Mouse (Mus musculus) urinary bladder, postnatal 10 days (tissue): ENCODE data around the gene Dgcr8.
A peak's percentile ranks its signal among the peaks of the same experiment; 100 is the strongest.

Experiments used
- DNase-seq: peaks from one replicate; pipeline ENCODE4 v3.0.0; 2022; ENCODE audit warnings: low spot score

The Dgcr8 gene

DNA sequence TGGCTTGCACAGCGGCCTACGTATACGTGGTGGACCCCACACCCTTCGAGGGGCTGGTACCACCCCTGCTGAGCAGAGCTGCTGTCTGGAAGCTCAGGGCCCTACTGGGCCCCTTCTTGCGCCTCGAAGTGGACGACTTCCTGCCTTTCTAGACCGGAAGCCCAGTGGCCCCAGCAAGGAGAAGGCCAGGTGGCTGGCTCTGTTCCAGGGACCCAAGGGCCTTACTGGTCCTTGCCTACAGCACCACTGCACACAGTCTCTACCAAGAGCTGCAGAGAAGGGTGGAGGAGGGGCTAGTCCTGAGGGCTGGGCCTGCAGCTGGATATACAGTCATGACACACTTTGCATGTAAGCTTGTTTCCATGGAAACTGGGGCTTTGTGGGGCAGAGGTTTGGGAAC, 69.0 kb downstream of the Dgcr8 start:
- no peak for DNase-seq

DNA sequence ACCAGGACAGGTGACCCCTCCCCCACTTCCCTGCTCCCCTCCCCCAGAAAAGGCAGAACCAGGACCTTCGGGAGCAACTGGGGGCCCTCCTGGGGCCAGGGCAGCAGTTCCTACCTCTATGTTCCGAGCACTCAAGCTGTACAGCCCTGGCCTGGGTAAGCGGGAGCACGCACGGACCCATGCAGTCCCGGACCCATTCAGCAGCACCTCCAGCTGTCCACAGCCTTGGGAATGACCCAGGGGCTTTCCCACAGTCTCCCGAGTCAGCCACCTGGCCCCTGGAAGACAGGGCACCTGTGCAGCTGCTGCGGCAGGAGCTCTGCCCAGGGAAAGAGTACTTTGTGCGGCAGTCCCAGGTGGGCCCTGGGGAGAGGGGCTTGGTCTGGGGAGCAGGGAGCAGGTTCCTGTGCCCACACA, 70.5 kb downstream of the Dgcr8 start:
- DNase-seq, result no peak

DNA sequence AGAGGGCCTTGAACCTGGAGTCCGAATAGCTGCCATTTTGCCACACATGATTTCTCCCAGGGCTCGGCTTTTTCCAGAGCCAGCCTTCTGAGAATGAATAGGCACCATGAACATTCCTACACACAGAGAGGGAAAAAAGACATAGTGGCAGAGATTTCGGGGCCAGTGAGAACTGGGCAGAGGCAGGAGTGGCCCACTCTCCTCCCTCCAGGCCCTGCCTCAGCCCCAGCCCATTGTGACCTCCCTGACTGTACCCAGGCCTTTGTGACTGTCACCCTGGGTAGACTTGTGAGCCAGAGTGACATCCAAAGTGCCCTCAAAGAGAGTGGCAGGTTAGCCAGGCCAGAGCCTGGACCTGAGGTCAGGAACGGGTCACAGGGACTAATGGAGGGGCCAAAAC, 71.5 kb downstream of the Dgcr8 start, which contains the start of gene Ccdc188:
Gene Ccdc188 (plus strand): TSS at position 301 of the 400 bp plus-strand sequence.
- no peak for DNase-seq

DNA sequence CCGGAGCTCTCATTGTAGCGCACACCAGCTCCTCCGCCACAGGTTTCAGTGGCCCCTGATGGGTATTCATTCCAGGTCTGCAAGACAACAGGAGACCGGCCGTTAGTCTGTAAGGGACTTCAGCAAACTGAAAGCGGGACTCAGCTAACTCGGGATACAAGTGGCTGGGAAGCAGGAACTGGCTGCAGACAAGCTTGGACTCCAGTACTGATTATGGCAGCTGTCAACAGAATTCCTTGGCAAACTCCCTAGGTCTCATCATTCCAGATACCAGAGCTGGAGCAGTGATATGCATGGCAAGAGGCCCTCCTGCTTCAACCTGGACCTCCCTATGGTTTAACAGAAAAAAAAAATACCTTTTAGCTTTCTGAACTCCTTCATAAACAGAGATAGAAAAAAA, 74.2 kb downstream of the Dgcr8 start:
- DNase-seq, result no peak

DNA sequence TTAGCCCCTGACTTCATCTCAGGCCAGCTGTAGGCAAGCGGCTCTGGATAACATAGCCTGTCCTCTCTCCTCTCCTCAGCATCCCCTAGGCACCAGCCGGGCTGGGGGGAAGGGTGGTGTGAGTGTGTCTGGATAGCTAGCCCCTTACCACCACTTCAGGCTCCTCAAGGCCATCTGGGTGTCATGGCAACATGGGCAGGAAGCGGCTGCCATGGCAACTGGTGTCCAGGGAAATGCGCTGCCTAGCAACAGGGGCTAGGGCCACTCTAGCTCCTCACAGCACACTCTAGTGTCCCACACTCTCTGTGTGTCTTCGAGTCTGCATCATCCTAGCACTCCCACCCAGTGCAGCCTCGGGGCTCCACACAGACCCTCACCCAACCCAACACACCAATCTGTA, 75.4 kb downstream of the Dgcr8 start:
- no peak for DNase-seq

DNA sequence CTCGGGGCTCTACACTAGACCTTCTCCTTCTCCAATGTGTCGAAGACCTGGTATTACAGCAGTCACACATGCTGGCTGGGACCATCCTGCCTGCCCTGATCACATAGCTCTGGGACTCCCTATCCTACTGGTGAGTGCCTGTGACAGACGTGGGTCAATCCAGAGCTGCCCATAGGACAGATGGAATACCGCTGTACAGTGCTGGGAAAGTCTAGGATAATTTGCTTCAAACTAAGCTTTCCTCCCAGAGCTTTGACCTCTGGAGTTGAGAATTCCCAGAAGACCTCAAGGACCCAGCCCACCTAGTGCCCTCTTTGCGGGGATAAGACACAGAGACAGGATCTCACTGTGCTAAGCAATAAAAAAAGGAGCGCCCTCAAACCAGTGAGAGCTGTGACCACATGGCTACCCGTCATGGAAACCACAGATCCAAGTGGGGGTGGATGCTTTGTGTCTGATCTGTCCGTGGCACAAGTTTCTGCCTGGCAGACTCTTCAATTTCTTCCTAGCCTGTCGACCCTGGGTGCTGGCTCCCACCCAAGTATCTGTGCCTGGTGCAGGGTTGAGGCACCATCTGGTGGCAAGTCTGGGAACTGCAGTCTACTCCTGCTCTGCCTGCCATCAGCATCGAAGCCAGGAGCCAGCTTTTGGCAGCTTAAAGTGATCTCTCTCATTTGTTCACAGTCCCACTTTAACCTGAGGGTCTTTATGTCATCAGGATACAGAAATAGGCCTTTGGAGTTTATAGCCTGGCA, 77.5 kb downstream of the Dgcr8 start:
- DNase-seq, result peak; percentile 55

DNA sequence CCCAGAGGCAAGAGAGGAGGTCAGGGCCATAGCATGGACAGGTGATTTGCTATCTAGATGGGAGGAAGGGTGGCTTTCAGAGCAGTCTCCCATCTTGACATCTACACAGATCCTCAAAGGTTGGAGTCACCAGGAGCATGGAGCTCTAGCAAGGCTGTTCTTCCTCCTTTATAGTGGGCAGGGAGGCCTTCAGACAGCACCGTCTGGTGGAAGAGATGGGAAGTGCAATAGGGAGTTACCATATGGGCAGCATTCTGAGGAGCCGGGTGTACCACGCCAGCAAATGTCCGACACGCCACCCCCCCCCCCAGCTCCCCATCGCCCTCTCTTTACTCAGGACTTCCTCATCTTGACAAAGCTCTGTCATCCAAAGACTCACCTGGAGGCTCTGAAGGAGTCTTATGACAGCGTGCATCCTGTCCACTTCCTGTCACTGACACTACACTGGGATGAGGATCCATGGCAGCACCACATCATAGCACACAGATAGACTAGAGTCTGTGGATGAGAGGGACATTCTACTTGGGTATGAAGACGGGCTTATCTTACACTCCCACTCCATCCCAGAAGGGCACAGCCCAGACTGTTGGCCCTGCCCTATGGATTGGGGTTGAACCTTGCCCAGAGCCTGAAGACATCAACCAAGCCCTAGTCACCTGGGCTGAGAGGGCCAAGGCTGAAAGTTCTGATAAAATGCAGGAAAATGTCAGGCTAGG, 78.2 kb downstream of the Dgcr8 start:
- no peak for DNase-seq
